8 mouse cellular contexts compared by ENCODE assay signal in the genomic region with DNA sequence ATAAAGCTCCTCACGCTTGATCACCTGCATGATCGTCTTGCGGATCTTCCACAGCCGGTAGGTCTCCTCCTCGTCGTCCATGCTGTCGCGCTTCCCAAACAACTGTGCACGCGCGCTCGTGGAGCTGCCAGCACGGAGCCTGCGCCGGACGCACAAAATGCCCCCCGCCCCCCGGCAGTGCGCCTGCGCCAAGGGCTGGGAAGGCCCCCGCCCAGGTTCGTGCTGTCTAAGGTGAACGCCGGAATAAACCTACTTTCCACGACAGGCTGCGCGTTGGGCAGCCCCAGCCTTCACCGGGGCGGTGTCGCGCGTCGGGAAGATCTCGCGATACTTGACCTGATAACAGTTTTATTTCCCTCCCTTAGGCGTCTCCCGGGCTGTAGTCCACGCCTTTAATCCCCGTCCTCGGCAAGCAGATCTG. TPM values are rescaled to one million over a fixed set of nuclear protein-coding genes. Genes with fewer than 3 reads are reported as not detected.
DNase-seq lines count a peak whose midpoint lies in the region; ATAC-seq lines count a peak whose summit lies in the region.

Polr2e (minus strand) TSS at position 237 of the 421 bp plus-strand sequence.

- H3K9me3 ChIP-seq in megakaryocyte, embryonic 14.5 days = no peaks in the 10 kb centered on the region

- H3K27me3 ChIP-seq in megakaryocyte, embryonic 14.5 days (replicated peaks) = no peaks in the 10 kb centered on the region

- peak; percentile 99 for DNase-seq in ZHBTc4 (ENCODE audit: low read depth, low spot score)
- DNase-seq in gastrocnemius, adult 8-10 months (ENCODE audit: low spot score in 2 of 2) = peak; percentile 96 to 98
- DNase-seq in hindlimb bud, embryonic 11.5 days (ENCODE audit: extremely low spot score, low read depth, low spot score) = peak; percentile 90
- peak; percentile 90 to 98 for DNase-seq in left cerebral cortex, adult 8-10 months (ENCODE audit: low spot score in 2 of 2)
- DNase-seq in right cerebral cortex, postnatal 10 days (ENCODE audit: low spot score in 2 of 2) = peak; percentile 99
- peak; percentile 96 for DNase-seq in urinary bladder, postnatal 25 days (ENCODE audit: low spot score)

- H3K4me3 ChIP-seq in megakaryocyte, embryonic 14.5 days (replicated peaks) = peak within 1 kb of the TSS; percentile 97

- H3K4me1 ChIP-seq in megakaryocyte, embryonic 14.5 days = peaks cover 84% of the 10 kb centered on the region

- peak; percentile 93 for ATAC-seq in common myeloid progenitor, adult 5-6 weeks (replicated peaks; ENCODE audit: low read depth, poor library complexity, severe bottlenecking)

- H3K36me3 ChIP-seq in megakaryocyte, embryonic 14.5 days (replicated peaks; ENCODE audit: low read length) = peaks cover 44% of the 10 kb centered on the region

RNA-seq across cellular contexts. Expression of gene Polr2e, which starts in this region (rescaled TPM):
- total RNA-seq in common myeloid progenitor, adult 5-6 weeks (2017) = 145 and 146 TPM in 2 replicates
- total RNA-seq in gastrocnemius, adult 8-10 months (2022) = 10 to 100 TPM; 38.3 to 47.6 (median 39.7) TPM
- 10 to 100 TPM; 64.7 to 80.4 (median 72.9) TPM for total RNA-seq in left cerebral cortex, adult 8-10 months (2022)
- polyA plus RNA-seq in megakaryocyte, embryonic 14.5 days (2012; ENCODE audit: insufficient read depth, low replicate concordance) = 147 and 260 TPM in 2 replicates

Comparison
In these comparisons a context has a peak if more than half of its experiments do, and no peak if none do; other contexts are left out.
1. Peak in every context shown above with its lines: DNase-seq, ATAC-seq and H3K4me3 ChIP-seq.